Mouse (Mus musculus) lung, postnatal 0 days (tissue): ENCODE results near the gene Med13l.

ENCODE experiments used
- CTCF ChIP-seq: IDR thresholded peaks from 2 replicates; pipeline ENCODE4 v1.5.1; 2016; ENCODE audit warnings: antibody characterized with exemption, mild to moderate bottlenecking
- EP300 ChIP-seq: IDR thresholded peaks from 2 replicates; pipeline ENCODE4 v1.6.1; 2016; ENCODE audit warnings: antibody characterized with exemption, mild to moderate bottlenecking, control low read depth

DNA sequence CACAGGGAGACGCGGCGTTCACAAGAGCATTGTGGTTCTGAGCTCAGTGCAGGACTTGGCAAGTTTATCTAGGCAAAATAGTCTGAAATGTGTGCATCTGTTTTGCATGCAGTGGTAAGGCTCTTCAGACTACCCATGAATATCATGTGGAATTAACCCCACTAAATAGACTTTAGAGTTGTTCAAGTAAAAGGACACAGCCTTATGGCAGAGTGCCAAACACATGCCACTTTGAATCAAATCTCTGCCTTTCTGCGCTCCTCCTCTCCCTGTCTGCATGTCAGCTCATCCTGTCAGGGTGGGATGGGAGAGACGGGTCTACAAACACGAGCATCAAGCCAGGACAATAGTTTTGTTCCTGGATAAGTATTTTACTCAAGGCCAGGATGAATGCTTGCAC is 145.5 kb downstream of the Med13l start:
- TF ChIP-seq CTCF: no peak
- TF ChIP-seq EP300: no peak
